Mouse (Mus musculus): ENCODE results near the gene Casp7.
A peak's percentile ranks its signal among the peaks of the same experiment; 100 is the strongest.
"Not testable (repeated sequence)": the region's sequence is repeated elsewhere in the genome, so short reads cannot be mapped to it uniquely, and the experiment has no call there.

Casp7 gene

DNA sequence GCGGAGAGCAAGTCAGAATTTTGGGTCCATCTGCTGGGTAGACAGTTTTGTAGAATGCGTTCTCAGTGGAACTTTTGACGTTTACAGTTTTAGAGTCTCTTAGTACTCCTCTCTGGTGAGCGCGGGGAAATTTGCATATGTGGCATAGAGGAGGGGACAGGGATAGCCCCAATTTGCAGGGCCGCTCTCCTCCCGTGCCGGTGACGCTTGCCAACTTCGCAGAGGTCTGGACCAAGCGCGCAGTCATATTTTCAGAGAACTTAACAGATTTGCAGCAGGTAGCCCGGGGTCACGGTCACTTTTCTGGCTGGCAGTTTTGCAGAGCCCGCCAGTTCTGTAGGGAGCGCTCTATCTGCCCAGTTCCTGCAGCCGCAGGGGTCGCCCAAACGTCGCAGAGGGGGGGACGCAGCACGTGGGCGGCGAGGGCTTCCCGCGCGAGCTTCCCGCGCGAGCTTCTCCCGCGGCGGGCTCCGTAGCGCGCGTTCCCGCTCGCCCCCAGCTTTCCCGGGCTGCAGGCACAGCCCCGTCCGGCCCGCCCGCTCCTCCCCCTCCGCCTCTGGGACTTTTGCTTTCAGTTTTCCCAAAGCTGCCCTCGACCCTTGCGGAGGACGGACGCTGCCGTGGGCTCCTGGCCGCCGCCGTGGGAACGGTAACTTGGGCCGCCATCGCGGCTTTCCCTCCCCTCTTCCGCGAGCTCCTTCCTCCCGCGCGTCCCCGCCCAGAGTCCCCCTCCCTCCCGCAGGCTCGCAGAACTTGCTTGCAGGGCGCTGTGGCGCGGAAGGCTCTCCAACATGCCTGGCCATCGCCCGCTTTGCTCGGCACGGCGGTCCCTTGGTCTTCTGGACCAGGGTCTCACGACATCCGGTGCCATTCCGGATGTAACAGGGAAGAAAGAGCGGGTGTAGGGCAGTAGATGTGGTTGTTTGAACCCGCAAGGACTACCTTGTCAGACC lies at the start of gene Casp7:
TSS of gene Casp7 (plus strand) at position 461 of the 953 bp plus-strand sequence.
- peak; percentile 73 for DNase-seq (ENCODE audit: low read depth)

GRCm38 (mm10) chr19:56349295-56349694 lies 47.6 kb upstream of the Casp7 start:
- peak; percentile 12 for DNase-seq (ENCODE audit: low read depth)

GRCm38 (mm10) chr19:56353689-56354088 lies 43.2 kb upstream of the Casp7 start:
- DNase-seq (ENCODE audit: low read depth) = no peak

GRCm38 (mm10) chr19:56355201-56355600 lies 41.7 kb upstream of the Casp7 start:
- DNase-seq (ENCODE audit: low read depth) = no peak

GRCm38 (mm10) chr19:56356480-56357373 lies 40.2 kb upstream of the Casp7 start:
- DNase-seq (ENCODE audit: low read depth) = peak; percentile 62

- DNase-seq (ENCODE audit: low read depth) = not testable (repeated sequence)
These were observed 39.6 kb upstream of the Casp7 start for GRCm38 (mm10) chr19:56357374-56357708.

GRCm38 (mm10) chr19:56358890-56359289 lies 38.0 kb upstream of the Casp7 start:
- no peak for DNase-seq (ENCODE audit: low read depth)

DNA sequence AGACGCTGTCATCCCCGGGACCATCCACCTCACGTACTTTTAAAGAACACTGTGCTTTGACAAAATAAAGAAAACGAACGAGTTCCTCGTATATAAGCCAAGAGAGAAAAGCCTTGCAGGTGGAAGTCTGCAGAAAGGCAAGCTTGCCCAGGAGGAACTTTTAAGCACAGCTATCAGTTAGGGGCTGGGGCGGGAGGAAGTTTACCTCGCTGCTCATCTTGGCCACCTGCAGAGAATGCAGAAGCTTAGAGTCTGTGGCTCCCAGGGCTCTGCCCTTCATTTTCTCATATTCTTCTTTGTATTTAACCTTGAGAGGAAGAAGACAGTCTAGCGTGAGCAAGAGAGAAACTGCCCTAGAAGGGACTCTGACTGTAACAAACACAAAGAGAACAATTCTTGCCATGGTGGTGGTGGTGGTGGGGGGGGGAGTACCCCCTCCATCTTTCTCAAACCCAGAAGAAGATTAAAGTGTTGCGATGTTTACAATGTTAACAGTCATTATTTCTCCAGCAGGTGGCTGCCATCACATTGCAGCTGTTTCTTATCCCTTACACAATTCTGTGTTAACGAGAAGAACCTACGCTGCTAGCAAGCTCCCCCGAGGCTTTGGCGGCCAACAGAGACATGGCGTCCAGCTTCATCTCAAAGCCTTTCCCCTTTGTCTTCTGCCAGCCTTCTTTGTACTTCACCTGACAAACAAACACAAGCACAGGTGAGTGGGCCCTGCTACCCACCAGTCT lies 33.0 kb upstream of the Casp7 start:
- no peak for DNase-seq (ENCODE audit: low read depth)

- DNase-seq (ENCODE audit: low read depth) = no peak
These were observed 32.4 kb upstream of the Casp7 start for GRCm38 (mm10) chr19:56364563-56364962.

GRCm38 (mm10) chr19:56366168-56366567 lies 30.8 kb upstream of the Casp7 start:
- no peak for DNase-seq (ENCODE audit: low read depth)

- DNase-seq (ENCODE audit: low read depth) = no peak
These were observed 30.3 kb upstream of the Casp7 start for GRCm38 (mm10) chr19:56366625-56367024.

DNA sequence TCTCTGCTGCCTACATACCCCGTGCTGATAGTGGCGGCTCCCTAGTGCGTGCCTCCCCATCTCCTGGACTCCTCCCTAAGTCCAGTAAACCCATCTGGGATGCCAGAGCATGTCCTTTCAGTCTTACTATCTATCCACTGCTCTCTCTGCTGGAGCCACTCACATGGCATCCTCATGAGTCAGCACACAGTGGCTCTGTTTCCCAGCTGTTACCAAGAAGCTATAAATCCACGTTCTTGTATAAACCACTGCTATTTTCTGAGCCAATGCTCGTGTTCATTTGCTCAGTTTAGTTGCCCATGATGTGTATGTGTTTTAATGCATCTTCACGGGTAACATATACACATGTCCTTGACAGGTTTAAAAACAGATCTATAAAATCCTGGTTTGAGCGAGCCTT lies 29.2 kb upstream of the Casp7 start:
- no peak for DNase-seq (ENCODE audit: low read depth)

DNA sequence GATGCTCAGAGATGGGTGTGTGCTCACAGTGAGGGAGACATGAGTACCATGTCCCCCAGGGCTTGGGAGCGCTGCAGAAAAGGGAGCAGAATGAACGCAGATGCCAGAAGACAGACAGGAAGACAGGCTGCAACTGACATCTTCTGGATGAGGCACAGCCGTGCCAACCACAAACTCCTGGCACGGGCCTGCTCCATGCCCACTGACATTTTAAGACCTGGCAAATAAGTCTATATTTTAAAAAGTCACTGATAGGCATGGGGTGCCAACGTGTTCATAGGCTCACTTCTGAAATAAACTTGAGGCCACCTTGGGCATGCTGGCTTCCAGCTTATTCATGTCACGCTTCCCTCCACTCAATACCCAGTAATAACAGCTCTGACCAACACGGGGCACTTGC lies 28.0 kb upstream of the Casp7 start:
- no peak for DNase-seq (ENCODE audit: low read depth)

- no peak for DNase-seq (ENCODE audit: low read depth)
These were observed 26.4 kb upstream of the Casp7 start for GRCm38 (mm10) chr19:56370389-56371150.

- DNase-seq (ENCODE audit: low read depth) = no peak
These were observed 24.7 kb upstream of the Casp7 start for GRCm38 (mm10) chr19:56372226-56372625.

DNA sequence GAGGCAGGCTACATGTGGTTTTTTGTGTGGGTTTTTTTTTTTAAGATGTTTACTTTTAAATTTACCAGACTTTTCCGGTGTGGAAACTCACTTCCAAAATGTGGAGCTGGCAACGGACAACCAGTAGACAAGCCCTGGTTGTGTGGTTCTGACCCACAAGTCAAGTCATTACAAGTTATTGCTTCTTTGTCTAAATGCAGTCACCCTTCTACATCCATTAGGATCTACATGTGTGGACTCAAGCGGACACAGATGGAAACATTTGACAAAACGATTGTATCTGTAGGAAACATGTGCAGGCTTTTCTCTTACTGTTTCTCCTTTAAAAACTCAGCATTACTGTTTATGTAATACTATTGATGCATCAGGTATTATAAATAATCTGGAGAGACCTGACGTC lies 23.7 kb upstream of the Casp7 start:
- DNase-seq (ENCODE audit: low read depth) = no peak

DNA sequence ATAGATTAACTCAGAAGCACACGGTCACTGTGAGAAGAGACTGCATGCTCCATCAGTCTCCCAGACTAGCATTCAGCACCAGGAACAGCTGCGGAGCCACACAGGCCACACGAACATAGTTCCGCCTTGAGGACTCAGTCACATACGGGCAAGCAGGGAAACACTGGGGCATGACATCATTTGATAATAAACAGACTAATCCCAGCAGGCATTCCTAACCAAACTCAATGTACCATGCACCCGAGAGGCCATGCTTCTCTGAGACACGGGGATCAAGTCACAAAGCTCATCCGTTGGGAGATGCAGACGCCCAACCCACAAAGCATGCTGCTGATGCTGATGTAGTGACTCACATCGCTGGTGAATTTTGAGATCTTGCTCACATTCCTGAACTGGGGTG lies 22.9 kb upstream of the Casp7 start:
- no peak for DNase-seq (ENCODE audit: low read depth)

- DNase-seq (ENCODE audit: low read depth) = no peak
These were observed 18.9 kb upstream of the Casp7 start for GRCm38 (mm10) chr19:56378007-56378406.

GRCm38 (mm10) chr19:56378554-56379172 lies 18.3 kb upstream of the Casp7 start:
- DNase-seq (ENCODE audit: low read depth) = no peak

GRCm38 (mm10) chr19:56380341-56380740 lies 16.6 kb upstream of the Casp7 start:
- DNase-seq (ENCODE audit: low read depth) = no peak

DNA sequence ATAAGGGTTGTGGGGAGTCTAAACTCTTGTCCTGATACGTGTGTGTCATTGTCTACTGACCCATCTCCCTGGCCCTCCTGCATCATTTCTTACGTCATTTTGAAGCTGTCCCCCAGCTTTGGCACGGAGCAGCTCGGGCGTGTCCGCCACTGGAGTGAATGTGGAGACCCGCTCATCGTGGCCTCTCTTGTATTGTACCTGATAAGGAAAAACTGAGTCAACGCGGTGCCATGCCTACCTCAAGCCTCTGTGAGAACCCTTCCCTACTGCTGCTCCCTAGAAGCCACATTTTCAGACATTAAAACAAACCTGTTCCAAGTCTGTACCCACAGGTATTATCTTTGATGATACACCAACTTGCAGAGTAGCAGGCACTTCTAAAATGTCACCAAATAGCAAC lies 15.5 kb upstream of the Casp7 start:
- DNase-seq (ENCODE audit: low read depth) = no peak

Data from naive thymus-derived CD4-positive, alpha-beta T cell, adult 2 months (primary cell).